Mouse (Mus musculus): ENCODE data around the gene Mrpl48.

- TF ChIP-seq CTCF (IDR thresholded peaks at IDR 0.05; ENCODE audit: low read depth, low read length): no peak
- TF ChIP-seq POLR2A (IDR thresholded peaks at IDR 0.05; ENCODE audit: borderline replicate concordance, low read depth, low read length): no peak
Observed at GRCm38 (mm10) chr7:100550338-100551007, 57.6 kb downstream of the Mrpl48 start.

All from bone marrow macrophage, adult 2 months (primary cell).